ENCODE assay signal across 9 mouse cellular contexts in the genomic region with DNA sequence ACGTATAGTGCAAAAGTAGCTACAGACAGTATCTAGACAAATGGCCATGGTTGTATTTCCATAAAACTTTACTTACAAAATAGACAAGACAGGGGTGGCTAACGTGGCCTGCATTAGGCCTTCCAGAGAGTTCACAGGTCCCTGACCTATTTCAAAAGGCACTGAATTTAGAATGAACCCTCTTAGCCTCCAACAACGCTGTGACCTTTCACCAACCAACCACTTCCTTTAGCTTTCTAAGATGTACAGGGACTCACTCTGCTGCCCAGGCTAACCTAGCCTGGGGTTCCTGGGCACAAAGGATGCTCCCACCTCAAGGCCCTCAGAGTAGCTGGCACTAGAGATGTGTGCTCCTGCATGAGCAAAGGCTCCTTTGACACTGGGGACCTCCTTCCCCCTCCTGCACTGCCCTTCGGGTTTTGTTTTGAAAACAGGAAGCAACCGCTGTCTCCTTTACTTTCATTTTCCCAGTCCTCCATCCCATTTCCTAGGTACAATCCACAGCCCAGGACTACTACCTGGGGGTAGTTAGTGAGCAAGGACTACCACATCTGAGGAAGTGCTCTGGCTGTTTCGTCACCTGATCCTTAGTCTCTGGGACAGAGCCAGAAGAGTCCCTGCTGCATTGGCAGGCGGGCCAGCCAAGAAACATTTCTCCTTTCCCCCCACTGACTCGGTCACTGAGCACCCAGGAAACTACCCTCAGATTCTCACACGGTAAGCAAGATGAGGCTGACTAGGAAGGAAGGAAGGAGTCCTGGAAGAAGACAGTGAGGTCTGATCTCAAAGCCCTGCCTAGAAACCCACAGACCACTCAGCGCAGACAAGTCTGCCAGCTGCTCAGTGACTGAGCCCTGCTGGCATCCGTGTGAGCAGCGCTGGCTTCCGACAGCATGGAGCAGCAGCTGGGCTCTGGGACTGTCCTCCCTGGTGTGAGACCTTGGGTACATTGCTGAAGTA. TPM values are rescaled to one million over a fixed set of nuclear protein-coding genes. Genes with fewer than 3 reads are reported as not detected.
A peak's percentile ranks its signal among the peaks of the same experiment; 100 is the strongest.
DNase-seq lines count a peak whose midpoint lies in the region; ATAC-seq and TF ChIP-seq lines count a peak whose summit lies in the region.
"Had no signal": no experiment of that assay in that cellular context is flagged by ENCODE, and none has a peak within 500 bp of the region (broad histone marks: within the 10 kb centered on the region; RNA-seq: fewer than 3 reads in every experiment).

No protein-coding gene starts in this region.

- DNase-seq in forebrain, postnatal 0 days = no peak
- peak; percentile 81 for DNase-seq in A20 (ENCODE audit: low read depth, low spot score)
- peak; percentile 33 for DNase-seq in liver, postnatal 0 days
- no peak for DNase-seq in cerebellum, adult 11-12 months

- no peaks in the 10 kb centered on the region for H3K9me3 ChIP-seq in forebrain, postnatal 0 days (ENCODE audit: low read length)
- H3K9me3 ChIP-seq in forebrain, embryonic 16.5 days (ENCODE audit: control insufficient read depth, low read length) = no peaks in the 10 kb centered on the region
- H3K9me3 ChIP-seq in heart, embryonic 16.5 days (replicated peaks; ENCODE audit: control insufficient read depth, low read length) = no peaks in the 10 kb centered on the region
- H3K9me3 ChIP-seq in liver, postnatal 0 days (ENCODE audit: low read length) = no peaks in the 10 kb centered on the region
- no peaks in the 10 kb centered on the region for H3K9me3 ChIP-seq in stomach, embryonic 16.5 days (replicated peaks; ENCODE audit: control insufficient read depth, low read length)
- H3K9me3 ChIP-seq: neural tube, embryonic 13.5 days had no signal

- no peak overlapping the region for H3K9ac ChIP-seq in forebrain, postnatal 0 days
- no peak overlapping the region for H3K9ac ChIP-seq in forebrain, embryonic 16.5 days (replicated peaks; ENCODE audit: low read depth, low read length)
- peak overlapping the region; percentile 37 for H3K9ac ChIP-seq in heart, embryonic 16.5 days (ENCODE audit: low read length)
- peak overlapping the region; percentile 63 for H3K9ac ChIP-seq in liver, postnatal 0 days (replicated peaks)
- peak overlapping the region; percentile 18 for H3K9ac ChIP-seq in stomach, embryonic 16.5 days (ENCODE audit: low read length)
- H3K9ac ChIP-seq: neural tube, embryonic 13.5 days had no signal

- peak; percentile 32; the same call in 1 of the 2 replicates for TF ChIP-seq POLR2A in bone marrow, adult 2 months (IDR thresholded peaks at IDR 0.05; ENCODE audit: borderline replicate concordance, control insufficient read depth, low read depth, low read length)

- no peaks in the 10 kb centered on the region for H3K4me1 ChIP-seq in forebrain, postnatal 0 days (ENCODE audit: insufficient read depth)
- H3K4me1 ChIP-seq in forebrain, embryonic 16.5 days (replicated peaks; ENCODE audit: control insufficient read depth, insufficient read depth, low read length) = 0 out of 2 replicates have a peak, but pooled peaks cover 2% of the 10 kb centered on the region
- peaks cover 2% of the 10 kb centered on the region; the same call in 1 of the 2 replicates for H3K4me1 ChIP-seq in bone marrow, adult 2 months (ENCODE audit: control insufficient read depth, insufficient read depth, low read length)
- H3K4me1 ChIP-seq in heart, embryonic 16.5 days (ENCODE audit: control insufficient read depth, insufficient read depth, low read length) = 0 out of 2 replicates have a peak, but pooled peaks cover 4% of the 10 kb centered on the region
- peaks cover 12% of the 10 kb centered on the region for H3K4me1 ChIP-seq in liver, postnatal 0 days (ENCODE audit: insufficient read depth)
- peaks cover 21% of the 10 kb centered on the region; the same call in 1 of the 2 replicates for H3K4me1 ChIP-seq in stomach, embryonic 16.5 days (ENCODE audit: control insufficient read depth, insufficient read depth, low read length)

- WGBS in forebrain, postnatal 0 days = 52% methylated on average over 13 of the region's 13 CpGs
- 47% methylated on average over 13 of the region's 13 CpGs for WGBS in forebrain, embryonic 16.5 days
- WGBS in bone marrow, adult 2 months = 5% methylated on average over 13 of the region's 13 CpGs
- 41% methylated on average over 13 of the region's 13 CpGs for WGBS in heart, embryonic 16.5 days
- WGBS in liver, postnatal 0 days (ENCODE audit: insufficient replicate concordance) = 28% methylated on average over 13 of the region's 13 CpGs
- WGBS in stomach, embryonic 16.5 days = 47% methylated on average over 13 of the region's 13 CpGs

- no peak overlapping the region for H3K4me3 ChIP-seq in forebrain, postnatal 0 days (ENCODE audit: low read depth, low read length)
- H3K4me3 ChIP-seq in forebrain, embryonic 16.5 days (replicated peaks; ENCODE audit: low read length) = no peak overlapping the region
- H3K4me3 ChIP-seq in bone marrow, adult 2 months (replicated peaks; ENCODE audit: control insufficient read depth, low read depth, low read length) = peak overlapping the region; percentile 67
- H3K4me3 ChIP-seq in heart, embryonic 16.5 days (ENCODE audit: low read length) = peak overlapping the region; percentile 25
- H3K4me3 ChIP-seq in liver, postnatal 0 days (ENCODE audit: low read depth, low read length) = peak overlapping the region; percentile 45
- peak overlapping the region; percentile 7; the same call in 1 of the 2 replicates for H3K4me3 ChIP-seq in stomach, embryonic 16.5 days (replicated peaks; ENCODE audit: low read length)
- H3K4me3 ChIP-seq: neural tube, embryonic 13.5 days had no signal

- ATAC-seq in forebrain, postnatal 0 days = peak; percentile 63
- no peak for ATAC-seq in forebrain, embryonic 16.5 days
- peak; percentile 61 for ATAC-seq in heart, embryonic 16.5 days (replicated peaks; ENCODE audit: extremely low read depth, insufficient read depth, low FRiP score)
- ATAC-seq in liver, postnatal 0 days = peak; percentile 61
- ATAC-seq in stomach, embryonic 16.5 days (ENCODE audit: insufficient read depth, low FRiP score) = no peak

- no peak overlapping the region for H3K4me2 ChIP-seq in forebrain, postnatal 0 days (ENCODE audit: low read depth)
- no peak overlapping the region for H3K4me2 ChIP-seq in forebrain, embryonic 16.5 days (ENCODE audit: low read length)
- peak overlapping the region; percentile 52 for H3K4me2 ChIP-seq in heart, embryonic 16.5 days (ENCODE audit: low read depth, low read length)
- peak overlapping the region; percentile 71 for H3K4me2 ChIP-seq in liver, postnatal 0 days (ENCODE audit: low read depth, low read length)
- peak overlapping the region; percentile 26 for H3K4me2 ChIP-seq in stomach, embryonic 16.5 days (ENCODE audit: low read depth, low read length)
- H3K4me2 ChIP-seq: neural tube, embryonic 13.5 days had no signal

- no peak for TF ChIP-seq EP300 in liver, postnatal 0 days (IDR thresholded peaks at IDR 0.05; ENCODE audit: low read depth)

- no peak for TF ChIP-seq CTCF in forebrain, postnatal 0 days (IDR thresholded peaks at IDR 0.05; ENCODE audit: low read depth)
- no peak for TF ChIP-seq CTCF in bone marrow, adult 2 months (IDR thresholded peaks at IDR 0.05; ENCODE audit: control insufficient read depth, insufficient read depth, low read length)
- TF ChIP-seq CTCF in liver, postnatal 0 days (IDR thresholded peaks at IDR 0.05; ENCODE audit: low read depth) = no peak

- peak overlapping the region; percentile 40; the same call in 1 of the 2 replicates for H3K27ac ChIP-seq in forebrain, postnatal 0 days (ENCODE audit: low read depth, low read length)
- no peak overlapping the region for H3K27ac ChIP-seq in forebrain, embryonic 16.5 days (ENCODE audit: low read length)
- H3K27ac ChIP-seq in bone marrow, adult 2 months (ENCODE audit: control insufficient read depth, insufficient read depth, low read depth, low read length, poor library complexity) = peak overlapping the region; percentile 75
- no peak overlapping the region for H3K27ac ChIP-seq in heart, embryonic 16.5 days (ENCODE audit: low read length)
- peak overlapping the region; percentile 79 for H3K27ac ChIP-seq in liver, postnatal 0 days (ENCODE audit: low read depth)
- H3K27ac ChIP-seq in stomach, embryonic 16.5 days (ENCODE audit: low read length) = peak overlapping the region; percentile 9; the same call in 1 of the 2 replicates
- H3K27ac ChIP-seq: neural tube, embryonic 13.5 days had no signal

- H3K36me3 ChIP-seq in forebrain, postnatal 0 days (ENCODE audit: insufficient read depth) = no peaks in the 10 kb centered on the region
- H3K36me3 ChIP-seq in forebrain, embryonic 16.5 days (ENCODE audit: control insufficient read depth, insufficient read depth) = no peaks in the 10 kb centered on the region
- no peaks in the 10 kb centered on the region for H3K36me3 ChIP-seq in heart, embryonic 16.5 days (ENCODE audit: control insufficient read depth, insufficient read depth)
- H3K36me3 ChIP-seq in liver, postnatal 0 days (replicated peaks; ENCODE audit: insufficient read depth, low read length) = no peaks in the 10 kb centered on the region
- no peaks in the 10 kb centered on the region for H3K36me3 ChIP-seq in stomach, embryonic 16.5 days (ENCODE audit: control insufficient read depth, insufficient read depth, low read length)
- H3K36me3 ChIP-seq: neural tube, embryonic 13.5 days had no signal

- H3K27me3 ChIP-seq in forebrain, postnatal 0 days (ENCODE audit: insufficient read depth, low read length) = no peaks in the 10 kb centered on the region
- no peaks in the 10 kb centered on the region for H3K27me3 ChIP-seq in forebrain, embryonic 16.5 days (replicated peaks; ENCODE audit: control insufficient read depth, insufficient read depth, low read length)
- no peaks in the 10 kb centered on the region for H3K27me3 ChIP-seq in heart, embryonic 16.5 days (ENCODE audit: control insufficient read depth, insufficient read depth, low read length)
- H3K27me3 ChIP-seq in liver, postnatal 0 days (ENCODE audit: insufficient read depth, low read length) = no peaks in the 10 kb centered on the region
- no peaks in the 10 kb centered on the region for H3K27me3 ChIP-seq in stomach, embryonic 16.5 days (ENCODE audit: control insufficient read depth, insufficient read depth, low read length)

RNA-seq across cellular contexts. Expression of a gene that starts 8.9 kb away (rescaled TPM):
- total RNA-seq in forebrain, postnatal 0 days (2014; rRNA removed) = 9.4 and 20.3 TPM in 2 replicates
- 4.6 and 5.1 TPM in 2 replicates for polyA plus RNA-seq in forebrain, postnatal 0 days (2015; fragmentation: Nextera tagmentation; extraction: Ambion mirVana)
- 12.1 and 12.6 TPM in 2 replicates for polyA plus RNA-seq in forebrain, embryonic 16.5 days (2015; fragmentation: Nextera tagmentation; extraction: Ambion mirVana)
- 5.2 and 8.2 TPM in 2 replicates for polyA plus RNA-seq in bone marrow, adult 2 months (2011; ENCODE audit: insufficient read depth, insufficient read length, low replicate concordance, missing spikeins)
- polyA plus RNA-seq in heart, embryonic 16.5 days (2015; fragmentation: Nextera tagmentation; extraction: Ambion mirVana) = 1.5 and 2.2 TPM in 2 replicates
- 2.2 and 3.0 TPM in 2 replicates for polyA plus RNA-seq in liver, postnatal 0 days (2015; fragmentation: Nextera tagmentation; extraction: Ambion mirVana)
- polyA plus RNA-seq in stomach, embryonic 16.5 days (2015; fragmentation: Nextera tagmentation; extraction: Ambion mirVana) = 5.0 TPM in 2 replicates

Comparison
In these comparisons a context has a peak if more than half of its experiments do, and no peak if none do; other contexts are left out.
1. ATAC-seq: peak in forebrain, postnatal 0 days (single experiment), heart, embryonic 16.5 days (single experiment) and liver, postnatal 0 days (single experiment); none in forebrain, embryonic 16.5 days (single experiment) and stomach, embryonic 16.5 days (single experiment).
2. H3K27ac ChIP-seq: peak in forebrain, postnatal 0 days (single experiment), bone marrow, adult 2 months (single experiment), liver, postnatal 0 days (single experiment) and stomach, embryonic 16.5 days (single experiment); none in forebrain, embryonic 16.5 days (single experiment) and heart, embryonic 16.5 days (single experiment).
3. DNase-seq: peak in A20 (single experiment) and liver, postnatal 0 days (single experiment); none in forebrain, postnatal 0 days (single experiment) and cerebellum, adult 11-12 months (single experiment).
4. H3K4me2 ChIP-seq: peak in heart, embryonic 16.5 days (single experiment), liver, postnatal 0 days (single experiment) and stomach, embryonic 16.5 days (single experiment); none in forebrain, postnatal 0 days (single experiment) and forebrain, embryonic 16.5 days (single experiment).
5. H3K4me3 ChIP-seq: peak in bone marrow, adult 2 months (single experiment), heart, embryonic 16.5 days (single experiment), liver, postnatal 0 days (single experiment) and stomach, embryonic 16.5 days (single experiment); none in forebrain, postnatal 0 days (single experiment) and forebrain, embryonic 16.5 days (single experiment).
6. H3K9ac ChIP-seq: peak in heart, embryonic 16.5 days (single experiment), liver, postnatal 0 days (single experiment) and stomach, embryonic 16.5 days (single experiment); none in forebrain, postnatal 0 days (single experiment) and forebrain, embryonic 16.5 days (single experiment).